Mouse (Mus musculus) olfactory bulb, adult 2 months (tissue): ENCODE results near the gene Atg5. TPM values are rescaled to one million over a fixed set of nuclear protein-coding genes. Genes with fewer than 3 reads are reported as not detected.

ENCODE experiments used
- H3K27ac ChIP-seq: fragments of 200-500 bp; 2 replicates; pipeline ENCODE4 v1.5.1; 2012; ENCODE audit warnings: low read depth, low read length; ENCODE audit not compliant: insufficient read depth
- H3K4me1 ChIP-seq: fragments of 200-500 bp; 2 replicates; pipeline ENCODE4 v1.6.1; 2012; ENCODE audit warnings: low read length; ENCODE audit not compliant: control insufficient read depth, insufficient read depth
- H3K4me3 ChIP-seq: fragments of 200-500 bp; 2 replicates; pipeline ENCODE4 v1.5.1; 2012; ENCODE audit warnings: mild to moderate bottlenecking, low read depth, low read length, moderate library complexity; ENCODE audit not compliant: insufficient read depth
- CTCF ChIP-seq: fragments of 200-500 bp; IDR thresholded peaks from 2 replicates; pipeline ENCODE4 v1.5.1; 2012; ENCODE audit warnings: low read depth, mild to moderate bottlenecking, low read length, moderate library complexity; ENCODE audit not compliant: insufficient read depth
- POLR2A ChIP-seq: fragments of 200-500 bp; IDR thresholded peaks from 2 replicates; pipeline ENCODE4 v1.6.1; 2012; ENCODE audit warnings: mild to moderate bottlenecking, low read depth, low read length, moderate library complexity; ENCODE audit not compliant: insufficient read depth
- WGBS: fragments of 180-500 bp; shearing (Covaris S2); methylation state at CpG from one replicate; pipeline ENCODE4 v1.1.7; 2018; 5-methylcytosine and 5-hydroxymethylcytosine counted together
- polyA plus RNA-seq: library from polyadenylated mRNA; stranded (reverse); fragments of >200 nt; gene quantifications from 2 replicates; pipeline ENCODE4 v1.2.4, GENCODE M21; 2012; ENCODE audit warnings: low replicate concordance; ENCODE audit not compliant: missing spikeins, insufficient read depth, insufficient read length

Atg5 gene
- polyA plus RNA-seq, 1 experiment: not detected

- no peaks in the 10 kb centered on the region for H3K4me1 ChIP-seq
- 91% methylated on average over 10 of the region's 10 CpGs for WGBS
- TF ChIP-seq POLR2A (no peak), CTCF (no peak)
- no peak overlapping the region for H3K27ac ChIP-seq
- H3K4me3 ChIP-seq: no peak overlapping the region
Measured at GRCm38 (mm10) chr10:44409054-44409453, 140.9 kb downstream of the Atg5 start.

GRCm38 (mm10) chr10:44409958-44410357 lies 141.8 kb downstream of the Atg5 start:
- 92% methylated on average over 11 of the region's 11 CpGs for WGBS
- no peak for TF ChIP-seq POLR2A
- no peak for TF ChIP-seq CTCF
- H3K4me1 ChIP-seq: no peaks in the 10 kb centered on the region
- no peak overlapping the region for H3K27ac ChIP-seq
- H3K4me3 ChIP-seq: no peak overlapping the region

Other genes with a start within 250 kb of the Atg5 start
- not detected in 2 replicates for gene Crybg1, start 119.5 kb upstream of the Atg5 start, polyA plus RNA-seq